Mouse (Mus musculus): ENCODE measurements around the gene Slc31a2. TPM values are rescaled to one million over a fixed set of nuclear protein-coding genes. Genes with fewer than 3 reads are reported as not detected.

Slc31a2 gene
- total RNA-seq (2014; rRNA removed) (11.3 and 15.8 TPM in 2 replicates), polyA plus RNA-seq (2015; fragmentation: Nextera tagmentation; extraction: Ambion mirVana) (5.3 and 10.9 TPM in 2 replicates)

GRCm38 (mm10) chr4:62262276-62262675, at the start of gene Slc31a2:
TSS of gene Slc31a2 (plus strand) at chr4:62262562.
- H3K27me3 ChIP-seq (ENCODE audit: insufficient read depth, low read length), result no peaks in the 10 kb centered on the region
- DNase-seq, result no peak
- H3K27ac ChIP-seq (ENCODE audit: low read depth, low read length), result no peak within 1 kb of the TSS
- H3K9ac ChIP-seq, result no peak within 1 kb of the TSS
- no peak for TF ChIP-seq CTCF (IDR thresholded peaks at IDR 0.05; ENCODE audit: low read depth)
- H3K4me2 ChIP-seq (ENCODE audit: low read depth), result no peak within 1 kb of the TSS
- H3K4me3 ChIP-seq (ENCODE audit: low read depth, low read length), result no peak within 1 kb of the TSS
- WGBS, result 52% methylated on average over 2 of the region's 2 CpGs
- no peak for ATAC-seq
- H3K36me3 ChIP-seq (ENCODE audit: insufficient read depth), result no peaks in the 10 kb centered on the region
- no peaks in the 10 kb centered on the region for H3K4me1 ChIP-seq (ENCODE audit: insufficient read depth)
- H3K9me3 ChIP-seq (ENCODE audit: low read length), result no peaks in the 10 kb centered on the region

DNA sequence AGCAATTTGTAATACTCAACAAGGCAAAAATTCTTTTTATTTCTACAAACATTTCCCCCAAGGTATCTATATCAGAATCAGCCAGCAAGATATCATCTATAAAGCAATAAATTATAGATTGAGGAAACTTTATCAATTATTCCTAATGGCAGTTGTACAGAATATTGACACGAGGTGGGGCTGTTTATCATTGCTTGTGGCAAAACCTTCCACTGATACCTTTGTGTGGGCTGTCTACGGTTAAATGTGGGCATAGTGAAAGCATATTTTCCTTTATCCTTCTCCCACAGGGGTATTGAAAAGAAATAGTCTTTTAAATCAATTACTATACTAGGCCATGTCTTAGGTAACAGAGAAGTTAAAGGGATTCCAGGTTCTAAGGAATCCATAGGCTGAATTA, 48.9 kb upstream of the Slc31a2 start:
- no peak for ATAC-seq
- no peak for DNase-seq
- Histone ChIP-seq H3K9ac (no peak overlapping the region), H3K4me2 (ENCODE audit: low read depth) (no peak overlapping the region), H3K9me3 (ENCODE audit: low read length) (no peaks in the 10 kb centered on the region), H3K4me1 (ENCODE audit: insufficient read depth) (0 out of 2 replicates have a peak, but pooled peaks cover 4% of the 10 kb centered on the region), H3K36me3 (ENCODE audit: insufficient read depth) (no peaks in the 10 kb centered on the region), H3K27ac (ENCODE audit: low read depth, low read length) (no peak overlapping the region), H3K27me3 (ENCODE audit: insufficient read depth, low read length) (no peaks in the 10 kb centered on the region), H3K4me3 (ENCODE audit: low read depth, low read length) (no peak overlapping the region)
- 73% methylated on average over 2 of the region's 2 CpGs for WGBS
- TF ChIP-seq CTCF (IDR thresholded peaks at IDR 0.05; ENCODE audit: low read depth), result no peak

- 48% methylated on average over 10 of the region's 10 CpGs for WGBS
- H3K9ac ChIP-seq, result no peak overlapping the region
- no peaks in the 10 kb centered on the region for H3K4me1 ChIP-seq (ENCODE audit: insufficient read depth)
- no peaks in the 10 kb centered on the region for H3K36me3 ChIP-seq (ENCODE audit: insufficient read depth)
- H3K27me3 ChIP-seq (ENCODE audit: insufficient read depth, low read length), result no peaks in the 10 kb centered on the region
- H3K4me2 ChIP-seq (ENCODE audit: low read depth), result no peak overlapping the region
- H3K4me3 ChIP-seq (ENCODE audit: low read depth, low read length), result no peak overlapping the region
- ATAC-seq, result peak; percentile 54; the same call in 1 of the 2 replicates
- peak; percentile 61 for TF ChIP-seq CTCF (IDR thresholded peaks at IDR 0.05; ENCODE audit: low read depth)
- no peaks in the 10 kb centered on the region for H3K9me3 ChIP-seq (ENCODE audit: low read length)
- DNase-seq, result peak; percentile 26
- H3K27ac ChIP-seq (ENCODE audit: low read depth, low read length), result no peak overlapping the region
Measured at GRCm38 (mm10) chr4:62228391-62228790, 34.0 kb upstream of the Slc31a2 start.

GRCm38 (mm10) chr4:62229448-62229847, 32.9 kb upstream of the Slc31a2 start:
- Histone ChIP-seq H3K4me3 (ENCODE audit: low read depth, low read length) (no peak overlapping the region), H3K36me3 (ENCODE audit: insufficient read depth) (no peaks in the 10 kb centered on the region), H3K4me1 (ENCODE audit: insufficient read depth) (no peaks in the 10 kb centered on the region), H3K27me3 (ENCODE audit: insufficient read depth, low read length) (no peaks in the 10 kb centered on the region), H3K9me3 (ENCODE audit: low read length) (no peaks in the 10 kb centered on the region), H3K27ac (ENCODE audit: low read depth, low read length) (no peak overlapping the region), H3K4me2 (ENCODE audit: low read depth) (no peak overlapping the region), H3K9ac (no peak overlapping the region)
- no peak for DNase-seq
- WGBS, result 89% methylated on average over 7 of the region's 7 CpGs
- peak; percentile 21; the same call in 1 of the 2 replicates for TF ChIP-seq CTCF (IDR thresholded peaks at IDR 0.05; ENCODE audit: low read depth)
- no peak for ATAC-seq

GRCm38 (mm10) chr4:62230153-62230552, 32.2 kb upstream of the Slc31a2 start:
- H3K9me3 ChIP-seq (ENCODE audit: low read length), result no peaks in the 10 kb centered on the region
- H3K9ac ChIP-seq, result no peak overlapping the region
- no peaks in the 10 kb centered on the region for H3K36me3 ChIP-seq (ENCODE audit: insufficient read depth)
- no peaks in the 10 kb centered on the region for H3K4me1 ChIP-seq (ENCODE audit: insufficient read depth)
- H3K4me3 ChIP-seq (ENCODE audit: low read depth, low read length), result no peak overlapping the region
- DNase-seq (no peak), ATAC-seq (no peak)
- no peak for TF ChIP-seq CTCF (IDR thresholded peaks at IDR 0.05; ENCODE audit: low read depth)
- no peak overlapping the region for H3K4me2 ChIP-seq (ENCODE audit: low read depth)
- 54% methylated on average over 1 of the region's 1 CpGs for WGBS
- no peak overlapping the region for H3K27ac ChIP-seq (ENCODE audit: low read depth, low read length)
- no peaks in the 10 kb centered on the region for H3K27me3 ChIP-seq (ENCODE audit: insufficient read depth, low read length)

DNA sequence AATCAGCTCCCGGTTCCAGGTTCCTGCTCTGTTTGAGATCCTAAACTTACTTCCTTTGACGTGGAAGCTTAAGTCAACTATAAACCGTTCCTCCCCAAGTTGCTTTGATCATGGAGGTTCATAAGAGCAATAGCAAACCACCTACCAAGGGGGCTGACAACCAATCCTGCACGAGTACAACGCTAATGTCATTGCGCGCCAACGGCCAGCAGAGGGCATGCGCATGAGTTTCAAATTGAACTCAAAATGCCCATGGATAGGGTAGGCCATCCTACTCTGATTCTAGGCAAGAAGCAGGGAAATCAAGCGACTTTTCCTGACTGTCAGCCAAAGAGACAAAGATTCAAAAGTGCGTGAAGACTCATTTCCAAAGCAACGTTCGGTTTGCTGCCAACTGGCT, 31.6 kb upstream of the Slc31a2 start, which contains the start of gene Zfp37:
Gene Zfp37 (minus strand): TSS at position 279 of the 400 bp plus-strand sequence.
- peak; percentile 31; the same call in 1 of the 2 replicates for TF ChIP-seq CTCF (IDR thresholded peaks at IDR 0.05; ENCODE audit: low read depth)
- Histone ChIP-seq H3K9me3 (ENCODE audit: low read length) (no peaks in the 10 kb centered on the region), H3K4me1 (ENCODE audit: insufficient read depth) (no peaks in the 10 kb centered on the region), H3K36me3 (ENCODE audit: insufficient read depth) (no peaks in the 10 kb centered on the region), H3K4me2 (ENCODE audit: low read depth) (no peak within 1 kb of the TSS), H3K27me3 (ENCODE audit: insufficient read depth, low read length) (no peaks in the 10 kb centered on the region), H3K9ac (no peak within 1 kb of the TSS), H3K4me3 (ENCODE audit: low read depth, low read length) (no peak within 1 kb of the TSS), H3K27ac (ENCODE audit: low read depth, low read length) (no peak within 1 kb of the TSS)
- DNase-seq, result no peak
- WGBS, result 77% methylated on average over 13 of the region's 13 CpGs
- no peak for ATAC-seq

GRCm38 (mm10) chr4:62240586-62240985, 21.8 kb upstream of the Slc31a2 start:
- no peaks in the 10 kb centered on the region for H3K36me3 ChIP-seq (ENCODE audit: insufficient read depth)
- H3K27ac ChIP-seq (ENCODE audit: low read depth, low read length), result no peak overlapping the region
- no peaks in the 10 kb centered on the region for H3K4me1 ChIP-seq (ENCODE audit: insufficient read depth)
- H3K4me2 ChIP-seq (ENCODE audit: low read depth), result no peak overlapping the region
- ATAC-seq (no peak), DNase-seq (no peak)
- H3K4me3 ChIP-seq (ENCODE audit: low read depth, low read length), result no peak overlapping the region
- no peaks in the 10 kb centered on the region for H3K27me3 ChIP-seq (ENCODE audit: insufficient read depth, low read length)
- H3K9ac ChIP-seq, result no peak overlapping the region
- WGBS, result 62% methylated on average over 6 of the region's 6 CpGs
- H3K9me3 ChIP-seq (ENCODE audit: low read length), result no peaks in the 10 kb centered on the region
- no peak for TF ChIP-seq CTCF (IDR thresholded peaks at IDR 0.05; ENCODE audit: low read depth)
